8 mouse cellular contexts compared by ENCODE assay signal in genomic region chr19:54043851-54044250, GRCm38 (mm10). TPM values are rescaled to one million over a fixed set of nuclear protein-coding genes. Genes with fewer than 3 reads are reported as not detected.
DNase-seq lines count a peak whose midpoint lies in the region; ATAC-seq lines count a peak whose summit lies in the region.

Gene Adra2a (plus strand): TSS chr19:54044151.

- no peaks in the 10 kb centered on the region for H3K9me3 ChIP-seq in neural tube, embryonic 11.5 days (ENCODE audit: control insufficient read depth, low read length)
- no peaks in the 10 kb centered on the region for H3K9me3 ChIP-seq in limb, embryonic 12.5 days
- no peaks in the 10 kb centered on the region for H3K9me3 ChIP-seq in stomach, embryonic 16.5 days (replicated peaks; ENCODE audit: control insufficient read depth, low read length)

- H3K4me2 ChIP-seq in neural tube, embryonic 11.5 days (ENCODE audit: low read depth), result peak within 1 kb of the TSS; percentile 100
- peak within 1 kb of the TSS; percentile 99 for H3K4me2 ChIP-seq in limb, embryonic 12.5 days
- peak within 1 kb of the TSS; percentile 100 for H3K4me2 ChIP-seq in stomach, embryonic 16.5 days (ENCODE audit: low read depth, low read length)

- peaks cover 12% of the 10 kb centered on the region for H3K4me1 ChIP-seq in neural tube, embryonic 11.5 days (ENCODE audit: control insufficient read depth, insufficient read depth, low read length)
- H3K4me1 ChIP-seq in limb, embryonic 12.5 days (replicated peaks), result peaks cover 30% of the 10 kb centered on the region
- peaks cover 28% of the 10 kb centered on the region for H3K4me1 ChIP-seq in stomach, embryonic 16.5 days (ENCODE audit: control insufficient read depth, insufficient read depth, low read length)

- H3K36me3 ChIP-seq in neural tube, embryonic 11.5 days (ENCODE audit: control insufficient read depth, insufficient read depth, low read length), result no peaks in the 10 kb centered on the region
- H3K36me3 ChIP-seq in limb, embryonic 12.5 days, result no peaks in the 10 kb centered on the region
- no peaks in the 10 kb centered on the region for H3K36me3 ChIP-seq in stomach, embryonic 16.5 days (ENCODE audit: control insufficient read depth, insufficient read depth, low read length)

- ATAC-seq in neural tube, embryonic 11.5 days (ENCODE audit: insufficient read depth, low FRiP score, low TSS enrichment), result no peak
- no peak for ATAC-seq in limb, embryonic 12.5 days (ENCODE audit: insufficient number of reproducible peaks, insufficient read depth, low FRiP score, low TSS enrichment, low read depth)
- no peak for ATAC-seq in stomach, embryonic 16.5 days (ENCODE audit: insufficient read depth, low FRiP score)

- 74% methylated on average over 5 of the region's 5 CpGs for WGBS in neural tube, embryonic 11.5 days
- 71% methylated on average over 5 of the region's 5 CpGs for WGBS in limb, embryonic 12.5 days
- WGBS in stomach, embryonic 16.5 days, result 72% methylated on average over 5 of the region's 5 CpGs

- DNase-seq in frontal cortex, adult 2 months (ENCODE audit: extremely low spot score in 1 of 2, low spot score in 1 of 2), result no peak
- DNase-seq in frontal cortex, postnatal 25 days (ENCODE audit: low spot score in 2 of 2), result no peak
- no peak for DNase-seq in neural tube, embryonic 11.5 days (ENCODE audit: low spot score)
- DNase-seq in neural tube, embryonic 10.5 days (ENCODE audit: extremely low spot score, low spot score), result no peak
- no peak for DNase-seq in adrenal gland, adult 2 months
- no peak for DNase-seq in kidney, postnatal 10 days

- no peak within 1 kb of the TSS for H3K27ac ChIP-seq in neural tube, embryonic 11.5 days (ENCODE audit: low read depth, low read length)
- H3K27ac ChIP-seq in limb, embryonic 12.5 days, result no peak within 1 kb of the TSS
- H3K27ac ChIP-seq in stomach, embryonic 16.5 days (ENCODE audit: low read length), result no peak within 1 kb of the TSS

- peak within 1 kb of the TSS; percentile 64 for H3K9ac ChIP-seq in neural tube, embryonic 11.5 days (ENCODE audit: low read length)
- H3K9ac ChIP-seq in limb, embryonic 12.5 days (replicated peaks), result peak within 1 kb of the TSS; percentile 51; the same call in 1 of the 2 replicates
- H3K9ac ChIP-seq in stomach, embryonic 16.5 days (ENCODE audit: low read length), result peak within 1 kb of the TSS; percentile 72

- peak within 1 kb of the TSS; percentile 54 for H3K4me3 ChIP-seq in neural tube, embryonic 11.5 days (ENCODE audit: low read depth, low read length)
- H3K4me3 ChIP-seq in limb, embryonic 12.5 days (replicated peaks), result peak within 1 kb of the TSS; percentile 55
- H3K4me3 ChIP-seq in stomach, embryonic 16.5 days (replicated peaks; ENCODE audit: low read length), result peak within 1 kb of the TSS; percentile 59

- peaks cover 34% of the 10 kb centered on the region for H3K27me3 ChIP-seq in neural tube, embryonic 11.5 days (ENCODE audit: control insufficient read depth, insufficient read depth, low read length)
- peaks cover 52% of the 10 kb centered on the region for H3K27me3 ChIP-seq in limb, embryonic 12.5 days
- H3K27me3 ChIP-seq in stomach, embryonic 16.5 days (ENCODE audit: control insufficient read depth, insufficient read depth, low read length), result peaks cover 36% of the 10 kb centered on the region

RNA-seq across cellular contexts. Expression of gene Adra2a, which starts in this region (rescaled TPM):
- polyA plus RNA-seq in frontal cortex, adult 2 months (2012; rRNA removed), result 12.7 and 16.7 TPM in 2 replicates
- 1.3 and 1.5 TPM in 2 replicates for polyA plus RNA-seq in neural tube, embryonic 11.5 days (2014; fragmentation: Nextera tagmentation; extraction: Ambion mirVana)
- 0.11 and 0.27 TPM in 2 replicates for polyA plus RNA-seq in limb, embryonic 12.5 days (2016; fragmentation: Nextera tagmentation; extraction: Ambion mirVana)
- 0.31 and 0.32 TPM in 2 replicates for polyA plus RNA-seq in stomach, embryonic 16.5 days (2015; fragmentation: Nextera tagmentation; extraction: Ambion mirVana)
- under 1 TPM; 0.28 to 0.29 TPM for total RNA-seq in adrenal gland, adult 2 months (2021)
- polyA plus RNA-seq in adrenal gland, adult 2 months (2012; rRNA removed), result 0.43 and 0.80 TPM in 2 replicates
